Mouse (Mus musculus) megakaryocyte, embryonic 14.5 days (primary cell): ENCODE measurements around the gene Tsc22d3. TPM values are rescaled to one million over a fixed set of nuclear protein-coding genes. Genes with fewer than 3 reads are reported as not detected.

Experiments
- H3K27me3 ChIP-seq: replicated peaks from 2 replicates; pipeline ENCODE3; 2012; ENCODE audit warnings: inconsistent platforms
- H3K36me3 ChIP-seq: replicated peaks from 2 replicates; pipeline ENCODE3; 2012; ENCODE audit warnings: low read length, inconsistent platforms, mixed read lengths
- H3K4me1 ChIP-seq: 2 replicates; pipeline ENCODE4 v1.6.1; 2012; ENCODE audit warnings: inconsistent platforms
- H3K4me3 ChIP-seq: replicated peaks from 2 replicates; pipeline ENCODE3; 2012; ENCODE audit warnings: moderate library complexity, mild to moderate bottlenecking, inconsistent platforms
- H3K9me3 ChIP-seq: 2 replicates; pipeline ENCODE4 v1.6.1; 2012; ENCODE audit warnings: inconsistent platforms
- FLI1 ChIP-seq: IDR thresholded peaks from 2 replicates; pipeline ENCODE4 v1.6.1; 2012; ENCODE audit warnings: low read length, inconsistent platforms, mixed read lengths
- GATA1 ChIP-seq: IDR thresholded peaks from 3 replicates; pipeline ENCODE4 v1.6.1; 2012; ENCODE audit warnings: mixed read lengths, low read length, inconsistent platforms, borderline replicate concordance
- polyA plus RNA-seq: library from polyadenylated mRNA; stranded (reverse); fragments of >175 nt; gene quantifications from 2 replicates; pipeline ENCODE4 v1.2.3, GENCODE M21; 2012; ENCODE audit warnings: low replicate concordance; ENCODE audit not compliant: insufficient read depth

Tsc22d3 gene
- polyA plus RNA-seq, 1 experiment: 59.7 TPM

DNA sequence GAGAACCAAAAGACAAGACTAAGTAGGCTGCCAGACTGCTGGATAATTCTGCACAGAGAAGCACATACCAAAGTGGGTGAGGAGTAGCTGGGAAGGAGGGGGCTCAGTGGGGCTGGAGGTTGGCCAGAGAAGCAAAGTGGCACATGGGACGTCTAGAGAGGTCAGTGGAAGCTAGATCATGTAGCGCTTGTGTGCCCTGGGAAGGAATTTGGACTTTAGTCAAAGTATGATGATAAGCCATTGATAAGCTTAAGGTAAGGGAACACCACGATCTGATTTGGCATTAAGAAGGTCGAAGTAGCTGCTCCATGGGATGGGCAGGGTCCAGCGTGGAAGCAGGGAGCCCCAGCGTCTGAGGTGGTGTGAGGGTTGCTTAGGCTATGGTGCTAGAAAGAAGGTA is 68.1 kb downstream of the Tsc22d3 start:
- no peak for TF ChIP-seq GATA1
- TF ChIP-seq FLI1: no peak
- no peaks in the 10 kb centered on the region for H3K36me3 ChIP-seq

DNA sequence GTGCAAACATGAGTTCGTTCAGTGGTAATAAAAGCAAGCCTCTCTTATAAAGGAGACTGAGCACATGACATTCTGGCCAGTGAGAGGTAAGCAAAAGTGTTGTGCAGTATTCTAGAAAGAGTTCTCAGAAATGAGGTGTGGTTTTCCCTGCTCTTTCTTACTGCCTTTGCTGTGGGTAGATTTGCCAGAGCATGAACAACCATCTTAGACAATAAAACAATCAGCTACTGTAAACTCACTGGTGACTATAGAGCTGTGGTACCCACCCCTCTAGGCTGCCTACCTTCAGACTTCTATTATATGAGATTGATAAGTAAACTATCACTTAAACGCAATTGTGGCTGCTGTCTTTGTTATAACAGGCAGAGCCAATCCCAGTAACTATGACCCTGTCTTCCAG is 69.1 kb downstream of the Tsc22d3 start:
- peaks cover 48% of the 10 kb centered on the region for H3K4me1 ChIP-seq
- TF ChIP-seq FLI1 (no peak), GATA1 (no peak)
- H3K9me3 ChIP-seq: no peaks in the 10 kb centered on the region
- H3K36me3 ChIP-seq: no peaks in the 10 kb centered on the region
- H3K4me3 ChIP-seq: no peak overlapping the region
- H3K27me3 ChIP-seq: no peaks in the 10 kb centered on the region

More for the DNA sequence above, 68.1 kb downstream of the Tsc22d3 start:
- Histone ChIP-seq H3K4me1 (peaks cover 51% of the 10 kb centered on the region), H3K9me3 (no peaks in the 10 kb centered on the region), H3K4me3 (no peak overlapping the region), H3K27me3 (no peaks in the 10 kb centered on the region)

DNA sequence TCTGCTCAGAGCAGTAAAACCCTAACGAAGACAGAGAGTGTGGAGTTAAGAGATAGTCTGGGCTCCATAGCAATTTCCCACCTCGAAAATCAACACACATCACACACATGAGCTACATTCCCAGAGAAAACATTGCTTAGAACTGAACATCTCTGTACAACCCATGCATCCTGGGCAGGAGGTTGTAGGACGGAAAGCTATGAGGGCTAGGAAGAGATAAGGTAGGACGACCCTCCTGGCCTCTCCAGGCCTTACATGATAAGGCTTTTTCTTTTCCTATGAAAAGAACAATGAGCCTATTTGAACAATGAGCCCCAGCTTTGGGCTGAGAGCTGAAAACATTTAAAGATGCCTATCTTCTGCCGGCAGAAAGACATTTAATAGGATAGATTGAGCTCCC is 69.8 kb downstream of the Tsc22d3 start:
- no peak overlapping the region for H3K4me3 ChIP-seq
- no peak for TF ChIP-seq FLI1
- no peak for TF ChIP-seq GATA1
- H3K9me3 ChIP-seq: no peaks in the 10 kb centered on the region
- H3K36me3 ChIP-seq: no peaks in the 10 kb centered on the region
- H3K27me3 ChIP-seq: no peaks in the 10 kb centered on the region
- H3K4me1 ChIP-seq: peaks cover 55% of the 10 kb centered on the region

DNA sequence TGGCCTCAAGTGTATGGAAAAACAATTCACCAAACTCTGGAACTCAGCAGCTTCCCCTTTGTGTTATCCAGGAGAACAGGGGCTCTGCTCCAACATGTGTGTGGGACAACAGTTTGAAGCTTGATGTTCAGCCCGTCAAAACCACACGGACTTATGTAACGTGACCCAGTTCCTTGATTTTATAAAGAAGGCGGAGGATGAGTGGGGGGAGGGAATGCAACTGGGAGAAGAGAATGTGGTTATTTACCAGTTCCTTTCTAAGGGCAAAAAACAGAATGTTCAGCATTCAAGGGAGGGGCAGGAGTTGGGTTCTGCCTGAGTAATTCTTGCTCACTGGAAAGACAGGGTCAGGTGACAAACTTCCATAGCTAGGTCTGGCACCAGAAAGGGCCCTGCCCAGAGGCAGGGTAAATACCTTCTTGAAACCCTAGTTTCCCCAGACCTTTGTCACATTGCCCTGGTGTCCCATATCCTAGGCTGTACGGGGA is 71.3 kb downstream of the Tsc22d3 start:
- peaks cover 42% of the 10 kb centered on the region for H3K4me1 ChIP-seq
- no peaks in the 10 kb centered on the region for H3K27me3 ChIP-seq
- H3K36me3 ChIP-seq: no peaks in the 10 kb centered on the region
- no peak overlapping the region for H3K4me3 ChIP-seq
- H3K9me3 ChIP-seq: no peaks in the 10 kb centered on the region
- TF ChIP-seq FLI1: no peak
- no peak for TF ChIP-seq GATA1

DNA sequence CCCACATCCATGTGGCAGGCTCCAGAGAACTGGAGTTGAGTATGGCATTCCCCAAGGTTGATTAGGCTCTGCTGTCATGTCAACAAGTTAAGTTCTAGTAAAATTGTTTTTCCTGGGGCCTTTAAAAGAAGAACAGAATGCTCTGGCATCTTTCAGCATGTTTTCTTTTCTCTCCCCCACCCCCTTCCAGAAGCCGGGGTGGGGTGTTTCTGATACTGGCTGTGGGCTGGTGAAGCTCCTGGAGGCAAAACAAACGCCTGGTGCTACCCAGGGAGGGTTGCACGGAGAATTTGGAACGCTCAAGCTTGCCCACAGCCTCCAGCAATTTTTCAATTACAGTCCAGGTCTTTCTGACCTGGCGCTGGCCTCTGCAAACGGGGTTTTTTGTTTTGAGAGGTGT is 73.2 kb downstream of the Tsc22d3 start:
- H3K9me3 ChIP-seq: no peaks in the 10 kb centered on the region
- TF ChIP-seq GATA1 (no peak), FLI1 (no peak)
- H3K36me3 ChIP-seq: no peaks in the 10 kb centered on the region
- H3K4me1 ChIP-seq: peaks cover 48% of the 10 kb centered on the region
- H3K4me3 ChIP-seq: no peak overlapping the region
- no peaks in the 10 kb centered on the region for H3K27me3 ChIP-seq

DNA sequence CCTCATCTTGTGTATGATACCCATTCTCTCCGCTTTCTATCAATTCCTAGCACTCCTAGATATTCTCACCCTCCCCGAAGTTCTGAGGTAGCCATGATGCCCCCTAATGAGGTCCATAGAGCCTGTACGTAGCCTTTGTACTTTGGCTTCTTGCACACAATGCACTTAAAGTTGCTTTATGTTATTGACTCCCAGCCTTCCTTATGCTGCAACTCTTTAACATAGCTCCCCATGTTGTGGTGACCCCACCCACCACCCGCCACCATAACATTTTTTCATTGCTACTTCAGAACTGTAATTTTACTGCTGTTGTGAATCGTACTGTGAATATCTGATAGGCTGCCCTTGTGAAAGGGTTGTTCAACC is 74.2 kb downstream of the Tsc22d3 start:
- H3K27me3 ChIP-seq: peaks cover 2% of the 10 kb centered on the region
- H3K9me3 ChIP-seq: no peaks in the 10 kb centered on the region
- no peaks in the 10 kb centered on the region for H3K36me3 ChIP-seq
- no peak overlapping the region for H3K4me3 ChIP-seq
- TF ChIP-seq GATA1 (no peak), FLI1 (no peak)
- H3K4me1 ChIP-seq: peaks cover 54% of the 10 kb centered on the region

DNA sequence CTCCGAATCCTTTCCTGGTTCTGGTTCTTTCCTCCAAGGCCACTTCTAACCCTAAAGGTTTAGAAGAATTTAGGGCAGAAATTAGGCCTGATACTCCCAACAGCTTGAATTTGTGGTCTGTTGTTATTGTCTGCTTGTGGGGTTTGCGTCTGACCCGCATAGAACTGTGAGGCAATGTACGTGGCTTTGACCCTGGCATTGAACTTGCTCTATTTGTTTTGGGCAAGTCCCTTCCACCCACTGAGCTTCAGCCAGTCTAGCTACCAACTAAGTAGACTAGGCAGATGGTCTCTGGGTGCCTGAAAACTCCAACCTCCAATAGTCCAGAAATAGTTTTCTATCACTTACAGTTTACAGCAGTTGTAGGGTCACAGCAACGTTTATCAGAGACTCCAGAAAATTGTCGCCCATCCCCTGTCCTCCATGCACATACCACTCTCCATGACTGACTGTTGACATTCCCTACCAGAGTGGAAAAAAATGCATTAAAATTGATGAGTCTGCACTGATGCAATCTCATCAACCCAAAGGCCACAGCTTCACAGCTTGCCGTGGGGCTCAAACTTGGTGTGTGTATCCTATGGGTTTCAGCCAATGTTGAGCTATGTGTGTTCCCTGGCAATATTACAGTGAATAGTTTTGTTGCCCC is 74.7 kb downstream of the Tsc22d3 start:
- no peaks in the 10 kb centered on the region for H3K36me3 ChIP-seq
- H3K9me3 ChIP-seq: no peaks in the 10 kb centered on the region
- TF ChIP-seq GATA1 (no peak), FLI1 (no peak)
- peaks cover 2% of the 10 kb centered on the region for H3K27me3 ChIP-seq
- no peak overlapping the region for H3K4me3 ChIP-seq
- H3K4me1 ChIP-seq: peaks cover 50% of the 10 kb centered on the region

DNA sequence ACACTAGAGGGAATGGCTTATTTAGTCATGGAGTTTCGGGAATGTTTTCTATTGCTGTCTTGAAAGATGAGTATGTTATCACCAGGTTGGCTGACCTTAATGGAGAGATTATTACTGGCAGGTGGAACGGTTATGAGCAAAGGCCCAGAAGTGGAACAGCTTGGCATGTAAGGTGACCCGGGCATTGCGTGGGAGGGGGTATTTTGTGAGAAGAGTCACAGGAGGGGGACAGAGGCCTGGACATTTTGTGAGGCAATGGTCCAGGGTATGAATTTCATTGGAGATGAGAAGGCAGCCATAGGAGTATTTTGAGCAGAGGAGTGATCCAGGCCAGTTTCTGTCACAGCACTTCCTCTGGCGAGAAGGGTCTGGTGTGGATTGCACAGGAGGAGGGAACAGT is 76.2 kb downstream of the Tsc22d3 start:
- no peak for TF ChIP-seq FLI1

DNA sequence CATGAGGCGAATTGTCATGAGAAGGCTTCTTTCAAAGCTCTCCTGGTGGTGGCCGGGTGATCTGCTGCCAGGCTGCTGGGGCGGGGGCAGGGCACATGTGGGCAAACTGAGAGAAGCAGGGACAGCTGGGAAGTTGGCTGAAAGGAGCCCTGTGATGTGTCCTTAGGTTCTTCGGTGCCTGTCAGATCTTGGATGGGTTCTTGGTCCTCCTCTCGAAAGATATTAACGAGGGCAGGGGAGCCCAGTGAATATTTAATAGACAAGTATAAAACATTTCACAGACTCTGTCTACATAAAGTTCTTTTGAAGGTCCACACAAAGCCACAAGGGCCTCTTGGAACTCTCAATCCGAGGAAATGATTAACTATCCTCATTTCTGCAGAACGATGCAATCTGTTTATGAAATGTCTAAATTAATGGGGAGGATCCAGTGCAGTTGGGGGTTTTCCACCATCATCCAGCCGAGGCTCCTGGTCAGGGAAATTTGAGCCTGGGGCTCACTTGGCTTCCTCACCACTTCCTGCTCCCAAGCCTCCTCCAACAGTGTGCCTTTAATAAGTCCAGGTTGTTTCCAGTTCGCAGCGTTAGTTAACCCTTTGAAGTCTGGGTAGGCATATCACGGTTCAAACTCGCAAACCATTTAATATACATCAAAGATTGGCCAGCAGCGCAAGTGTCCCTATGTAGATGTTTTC is 78.2 kb downstream of the Tsc22d3 start:
- no peak overlapping the region for H3K4me3 ChIP-seq
- no peaks in the 10 kb centered on the region for H3K9me3 ChIP-seq
- H3K27me3 ChIP-seq: peaks cover 8% of the 10 kb centered on the region
- TF ChIP-seq FLI1 (no peak), GATA1 (no peak)
- H3K36me3 ChIP-seq: no peaks in the 10 kb centered on the region
- peaks cover 59% of the 10 kb centered on the region for H3K4me1 ChIP-seq

More for the DNA sequence above, 76.2 kb downstream of the Tsc22d3 start:
- Histone ChIP-seq H3K4me3 (no peak overlapping the region), H3K36me3 (no peaks in the 10 kb centered on the region), H3K9me3 (no peaks in the 10 kb centered on the region), H3K27me3 (peaks cover 4% of the 10 kb centered on the region), H3K4me1 (peaks cover 44% of the 10 kb centered on the region)
